Mouse (Mus musculus) heart, postnatal 4 days (tissue): ENCODE results near the gene Rims3. TPM values are rescaled to one million over a fixed set of nuclear protein-coding genes. Genes with fewer than 3 reads are reported as not detected.

Experiments
- DNase-seq: peaks from one replicate; pipeline ENCODE4 v3.0.0; 2021
- total RNA-seq, 2 experiments: library from RNA; stranded (reverse); gene quantifications; 2 replicates each; pipeline ENCODE4 v1.2.3; 2021

Gene Rims3
- total RNA-seq, 2 experiments from 2014 or later: 0.21 to 0.29 TPM

GRCm38 (mm10) chr4:120850946-120851345 lies 3.7 kb upstream of the Rims3 start:
- peak; percentile 75 for DNase-seq

- no peak for DNase-seq
Observed at GRCm38 (mm10) chr4:120855360-120856060, 894 bp downstream of the Rims3 start.

GRCm38 (mm10) chr4:120856376-120856775 lies 1.8 kb downstream of the Rims3 start:
- no peak for DNase-seq

- DNase-seq: no peak
Observed at GRCm38 (mm10) chr4:120859865-120860264, 5.2 kb downstream of the Rims3 start.

- peak; percentile 66 for DNase-seq
Observed at GRCm38 (mm10) chr4:120866211-120866610, 11.6 kb downstream of the Rims3 start.

GRCm38 (mm10) chr4:120868246-120868645 lies 13.6 kb downstream of the Rims3 start:
- DNase-seq: no peak

- DNase-seq: no peak
Observed at GRCm38 (mm10) chr4:120868988-120869387, 14.4 kb downstream of the Rims3 start.

- DNase-seq: no peak
Observed at GRCm38 (mm10) chr4:120870262-120870748, 15.7 kb downstream of the Rims3 start.

- no peak for DNase-seq
Observed at GRCm38 (mm10) chr4:120875961-120876360, 21.3 kb downstream of the Rims3 start.

GRCm38 (mm10) chr4:120878728-120879127 lies 24.1 kb downstream of the Rims3 start:
- no peak for DNase-seq

GRCm38 (mm10) chr4:120879386-120879785 lies 24.8 kb downstream of the Rims3 start:
- no peak for DNase-seq

- no peak for DNase-seq
Observed at GRCm38 (mm10) chr4:120880731-120881432, 26.3 kb downstream of the Rims3 start.

- no peak for DNase-seq
Observed at GRCm38 (mm10) chr4:120882002-120882625, 27.5 kb downstream of the Rims3 start.

GRCm38 (mm10) chr4:120885208-120886120 lies 30.8 kb downstream of the Rims3 start:
- DNase-seq: no peak

- DNase-seq: no peak
Observed at GRCm38 (mm10) chr4:120886131-120886530, 31.5 kb downstream of the Rims3 start.

GRCm38 (mm10) chr4:120886811-120887210 lies 32.2 kb downstream of the Rims3 start:
- no peak for DNase-seq

GRCm38 (mm10) chr4:120887381-120888112 lies 32.9 kb downstream of the Rims3 start:
- DNase-seq: peak; percentile 59

- DNase-seq: no peak
Observed at GRCm38 (mm10) chr4:120888884-120889283, 34.3 kb downstream of the Rims3 start.

GRCm38 (mm10) chr4:120890754-120891440 lies 36.3 kb downstream of the Rims3 start:
- no peak for DNase-seq

GRCm38 (mm10) chr4:120891960-120892359 lies 37.3 kb downstream of the Rims3 start:
- no peak for DNase-seq

GRCm38 (mm10) chr4:120892516-120892915 lies 37.9 kb downstream of the Rims3 start:
- no peak for DNase-seq
